Mouse (Mus musculus) kidney, adult 9 months (tissue): ENCODE measurements at regions not wholly inside any gene's neighbourhood (a gene's known extent, or its start where the extent isn't known, plus 50 kb on each side); places are given as distances from the start of the nearest gene placed in this dataset.

Source experiments
- DNase-seq: peaks from one replicate; pipeline ENCODE4 v3.0.0; 2022

DNA sequence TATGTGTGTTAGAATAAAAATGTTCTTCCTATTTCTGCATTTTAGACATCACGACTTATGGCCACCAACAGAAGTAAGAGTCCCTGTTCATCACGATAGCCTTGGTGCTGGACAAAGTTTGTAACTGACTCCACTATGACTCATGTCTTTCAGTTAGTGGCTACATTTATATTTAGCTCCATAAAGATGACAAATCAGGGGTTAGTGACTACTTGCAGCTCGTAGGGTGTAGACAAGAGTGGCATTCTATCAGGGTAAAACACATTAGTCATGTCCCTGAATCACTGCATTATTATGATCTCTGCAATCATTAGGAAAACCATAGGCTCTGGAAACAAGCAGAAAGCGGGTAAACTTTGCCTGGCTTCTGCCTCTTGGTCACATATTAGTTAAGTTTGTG lies 252.4 kb upstream of the Dnajc19 start:
- no peak for DNase-seq

DNA sequence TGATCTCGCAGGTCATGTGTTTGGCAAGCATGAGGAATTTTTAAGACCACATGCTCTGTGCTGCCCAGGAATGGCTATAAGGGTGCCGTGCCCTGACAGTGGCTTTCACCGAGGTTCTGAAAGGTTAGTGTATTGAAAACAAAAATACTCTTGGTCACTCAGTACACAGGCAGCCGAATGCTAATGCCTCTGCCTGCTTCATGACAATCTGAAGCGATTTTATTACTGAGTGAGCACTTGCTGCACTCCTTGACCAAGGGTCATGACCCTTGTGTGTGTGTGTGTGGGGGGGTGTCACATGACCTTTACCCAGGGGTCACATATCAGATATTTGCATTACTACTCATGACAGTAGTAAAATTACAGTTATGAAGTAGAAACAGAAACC lies 250.8 kb upstream of the Dnajc19 start:
- peak; percentile 4 for DNase-seq

DNA sequence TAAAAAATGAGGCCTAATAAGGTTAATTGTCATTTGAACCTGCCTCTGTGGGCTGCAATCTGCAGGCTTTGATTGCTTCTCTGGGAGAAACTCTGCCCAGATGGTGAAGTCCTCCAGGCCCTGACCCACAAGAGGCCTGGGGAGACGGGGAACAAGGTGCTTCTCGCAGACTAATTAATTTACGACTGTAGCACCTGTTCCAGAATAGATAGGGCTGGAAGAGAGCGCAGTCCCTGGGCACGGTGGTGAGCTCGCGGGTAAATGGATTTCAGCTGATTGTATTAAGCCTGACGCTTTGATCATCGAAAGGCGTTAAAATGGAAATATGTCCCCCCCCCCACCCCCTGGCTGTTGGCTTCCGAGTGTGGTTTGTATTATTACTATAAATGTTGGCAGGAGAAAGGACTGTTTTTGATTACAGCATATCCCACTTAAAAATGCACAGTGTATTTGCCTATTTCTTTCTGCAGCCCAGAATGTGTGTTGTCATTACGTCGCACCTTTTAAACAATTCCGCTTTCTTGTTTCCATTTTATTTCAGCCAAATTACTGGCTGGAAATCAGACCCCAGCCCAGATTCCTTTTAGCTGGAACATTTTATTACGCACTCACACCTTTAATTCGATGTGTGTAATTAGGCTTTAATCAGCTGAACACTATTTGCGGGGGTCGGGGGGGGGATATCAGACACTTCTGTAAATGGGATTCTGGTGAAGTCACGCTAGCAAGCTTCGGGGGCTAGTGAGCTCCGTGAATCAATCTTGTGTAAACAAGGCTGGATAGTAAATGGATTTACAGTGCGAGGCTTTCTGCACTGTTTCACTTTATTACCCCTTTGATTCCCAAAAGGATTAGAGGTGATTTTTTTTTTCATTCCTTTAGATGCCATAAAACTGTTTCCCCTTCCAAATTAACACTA lies 250.1 kb upstream of the Dnajc19 start:
- DNase-seq = no peak

- DNase-seq = peak; percentile 29
These were observed 247.7 kb upstream of the Dnajc19 start for GRCm38 (mm10) chr3:34328865-34329264.

DNA sequence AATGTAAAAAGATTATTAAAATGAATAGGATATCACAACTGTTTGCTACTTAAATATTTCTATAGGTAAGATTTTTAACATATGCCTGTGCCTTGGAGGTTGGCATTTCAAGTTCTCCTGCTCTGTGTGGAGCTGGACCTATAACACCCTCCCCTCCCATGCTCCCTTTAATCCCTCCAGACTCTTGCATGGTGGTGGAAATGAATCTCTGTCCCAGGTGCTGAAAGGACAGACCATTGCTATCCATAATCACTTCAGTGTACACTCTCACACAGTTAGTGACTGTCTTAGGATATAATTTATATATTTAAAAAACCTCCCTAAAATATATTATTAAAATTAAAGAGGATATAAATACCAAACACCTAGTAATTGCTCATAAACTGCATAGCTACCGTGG lies 244.5 kb upstream of the Dnajc19 start:
- no peak for DNase-seq

DNA sequence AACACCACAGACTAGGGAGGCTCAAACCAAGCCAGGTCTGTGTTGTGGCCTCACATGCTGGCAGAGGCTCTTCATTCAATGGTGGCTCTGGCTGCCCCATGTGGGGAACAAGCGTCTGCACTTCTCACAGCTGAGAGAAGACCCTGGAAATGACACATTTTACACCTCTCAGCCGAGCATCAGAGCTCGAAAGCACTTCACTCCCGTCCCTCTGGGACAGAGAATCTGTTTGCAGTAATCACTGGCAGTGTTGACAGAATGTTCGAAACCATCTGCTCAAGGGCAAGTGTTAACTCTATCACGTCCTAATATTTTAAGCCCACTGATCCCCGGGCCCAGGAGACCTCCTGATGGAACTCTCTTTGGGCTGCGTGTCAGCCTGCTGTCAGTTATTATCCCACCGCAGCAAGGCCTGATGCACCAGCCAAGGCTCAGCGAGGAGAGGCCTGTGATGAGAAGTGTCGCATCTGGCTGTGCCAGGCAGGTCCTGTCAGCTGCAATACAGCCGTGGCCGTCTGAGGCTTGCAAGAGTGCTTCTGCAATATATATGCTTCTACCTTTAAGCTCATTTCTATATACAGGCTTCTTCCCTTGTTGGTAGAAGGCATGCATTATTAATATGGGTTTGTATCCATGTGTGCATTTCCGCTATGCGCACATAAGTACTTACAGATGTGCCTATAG lies 241.5 kb upstream of the Dnajc19 start:
- no peak for DNase-seq

- no peak for DNase-seq
These were observed 233.7 kb upstream of the Dnajc19 start for GRCm38 (mm10) chr3:34314798-34315197.

DNA sequence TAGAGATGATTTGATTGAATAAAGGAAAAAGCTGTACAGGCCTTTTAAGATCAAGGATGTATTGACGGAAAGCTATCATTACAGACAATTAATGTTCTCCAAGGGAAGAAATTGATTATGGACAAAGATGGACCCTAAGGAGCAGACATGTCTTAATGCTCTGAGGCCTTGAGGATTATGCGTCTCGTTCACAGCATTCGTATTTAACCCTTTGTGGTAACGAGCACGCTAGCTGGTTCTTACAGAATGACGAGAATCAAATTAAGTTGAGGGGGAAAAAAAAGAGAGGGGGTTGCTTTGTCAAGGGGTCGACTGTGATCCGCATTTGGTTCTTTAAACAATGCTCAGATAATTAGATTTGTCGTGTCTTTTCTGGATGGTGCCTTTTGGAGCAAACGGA lies 233.3 kb upstream of the Dnajc19 start:
- no peak for DNase-seq

- no peak for DNase-seq
These were observed 230.8 kb upstream of the Dnajc19 start for GRCm38 (mm10) chr3:34311944-34312343.

DNA sequence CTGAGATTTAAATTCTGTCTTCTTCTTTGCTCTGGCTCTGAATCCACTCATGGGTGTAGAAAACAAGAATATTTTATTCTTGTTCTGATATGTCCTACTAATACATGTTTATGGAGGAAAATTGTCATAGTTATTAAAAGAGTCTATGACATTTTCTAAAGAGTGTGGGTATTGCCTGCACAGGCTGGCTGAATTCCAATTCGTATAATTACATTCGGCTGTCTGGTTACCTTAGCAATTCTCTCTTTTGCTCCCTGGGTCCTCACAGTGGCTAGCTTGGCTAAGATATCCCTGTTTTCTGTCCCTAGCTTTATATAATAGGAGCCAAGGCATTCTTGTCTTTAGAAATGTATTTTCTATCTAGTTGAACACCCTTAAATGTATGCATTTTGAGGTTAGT lies 218.5 kb upstream of the Dnajc19 start:
- no peak for DNase-seq

- DNase-seq = no peak
These were observed 206.7 kb upstream of the Dnajc19 start for GRCm38 (mm10) chr3:34287836-34288235.

DNA sequence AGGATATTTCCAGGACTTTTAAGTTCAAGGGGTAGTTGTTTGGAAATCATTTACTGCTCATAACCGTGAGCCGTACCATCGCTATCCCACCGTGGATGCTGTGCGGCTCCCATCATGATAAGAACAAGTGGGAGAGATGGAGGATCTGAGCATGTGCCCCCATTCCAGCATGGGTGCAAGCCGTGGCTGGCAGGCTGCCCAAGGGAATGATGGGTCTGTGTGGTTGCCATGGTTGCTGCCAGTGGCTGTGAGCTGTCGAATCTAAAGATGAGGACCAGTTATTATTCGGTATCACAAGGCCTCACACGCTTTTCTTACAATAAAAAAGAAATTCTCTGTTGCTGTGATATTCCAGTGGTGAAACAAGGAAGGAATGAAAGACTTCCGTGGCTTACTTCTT lies 189.0 kb upstream of the Dnajc19 start:
- no peak for DNase-seq

GRCm38 (mm10) chr3:34266462-34266861 lies 185.3 kb upstream of the Dnajc19 start:
- no peak for DNase-seq

DNA sequence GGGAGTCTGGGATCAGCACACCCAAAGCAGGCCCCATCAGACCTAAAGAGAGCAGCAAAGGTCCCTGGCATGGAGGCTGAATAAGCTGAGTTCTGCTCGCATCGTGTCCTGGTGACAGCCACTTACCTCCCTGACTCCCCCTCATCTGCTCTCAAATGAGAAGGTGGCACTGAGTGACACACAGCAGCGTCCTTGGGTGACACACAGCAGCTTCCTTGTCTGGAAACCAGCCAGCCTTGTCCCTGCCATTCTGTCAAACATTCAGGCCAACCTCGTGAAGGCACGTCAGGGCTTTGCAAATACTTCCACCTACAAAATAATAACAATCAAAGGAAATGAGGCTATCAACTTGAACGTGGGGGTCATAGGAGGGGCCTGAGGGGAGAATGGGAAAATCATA lies 183.7 kb upstream of the Dnajc19 start:
- no peak for DNase-seq

DNA sequence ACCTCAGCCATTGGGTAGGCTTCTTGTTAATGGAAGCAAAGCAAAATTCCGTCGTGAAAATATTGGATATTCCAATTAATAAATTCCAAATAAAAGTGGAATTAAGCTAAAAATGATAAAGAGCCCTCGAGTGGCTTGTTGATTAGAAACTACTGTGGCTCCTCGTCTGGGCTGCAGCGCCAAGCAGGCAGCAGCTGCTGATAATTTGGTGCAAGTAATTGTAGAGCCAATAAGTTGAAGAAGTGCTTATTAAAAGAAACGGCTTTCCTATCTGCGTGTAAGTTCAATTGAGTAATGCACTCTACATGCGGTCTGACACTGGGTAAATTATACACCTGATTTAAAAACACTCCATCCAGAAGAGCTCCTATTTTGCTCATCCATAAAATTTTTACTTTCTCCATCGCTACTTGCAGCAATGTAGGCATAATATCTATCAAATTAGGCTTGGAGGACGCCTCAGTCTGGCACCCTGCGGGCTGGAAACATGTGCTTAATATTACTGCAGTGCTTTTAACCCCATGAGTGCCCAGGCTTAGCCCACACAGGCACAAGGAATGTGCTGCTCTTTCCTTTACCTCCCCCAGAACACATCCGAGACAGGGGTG lies 171.7 kb upstream of the Dnajc19 start:
- no peak for DNase-seq

GRCm38 (mm10) chr3:34242126-34242525 lies 161.0 kb upstream of the Dnajc19 start:
- DNase-seq = no peak

DNA sequence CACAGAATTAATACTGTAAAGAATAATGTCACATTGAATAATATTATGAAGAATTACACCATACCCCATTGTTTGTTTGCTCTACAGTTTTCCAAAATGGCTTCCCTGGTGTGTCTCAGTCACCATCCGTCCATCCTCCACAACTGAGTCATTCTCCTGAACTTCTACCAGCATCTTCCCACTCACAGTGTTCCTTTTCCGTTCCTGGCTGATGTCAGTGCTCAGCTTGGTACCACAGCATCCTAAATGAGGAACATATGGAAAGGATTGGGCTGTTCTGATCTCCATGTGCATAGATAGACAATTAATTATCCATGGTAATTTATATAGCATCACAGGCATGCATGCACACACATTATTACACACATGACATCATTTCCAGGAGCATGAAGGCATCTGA lies 158.9 kb upstream of the Dnajc19 start:
- no peak for DNase-seq

DNA sequence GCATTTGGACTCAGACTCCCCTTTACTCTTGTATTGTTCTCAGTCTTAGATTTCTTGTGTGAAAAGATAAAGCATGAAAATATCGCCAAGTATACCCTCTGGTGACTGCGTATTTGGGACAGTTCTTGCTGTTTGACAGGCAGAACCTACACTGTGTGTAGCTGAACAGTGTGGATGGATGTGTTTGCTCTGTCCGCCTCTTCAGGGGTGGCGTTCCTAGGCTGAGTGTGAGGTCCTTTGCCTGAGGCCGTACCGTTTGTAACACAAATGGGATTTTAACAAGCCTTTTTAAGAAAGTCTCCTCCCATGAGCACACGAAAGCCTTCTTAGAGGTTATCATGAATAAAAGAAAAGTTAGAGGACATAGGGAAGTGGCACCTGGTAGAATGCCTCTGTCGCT lies 153.3 kb upstream of the Dnajc19 start:
- no peak for DNase-seq

DNA sequence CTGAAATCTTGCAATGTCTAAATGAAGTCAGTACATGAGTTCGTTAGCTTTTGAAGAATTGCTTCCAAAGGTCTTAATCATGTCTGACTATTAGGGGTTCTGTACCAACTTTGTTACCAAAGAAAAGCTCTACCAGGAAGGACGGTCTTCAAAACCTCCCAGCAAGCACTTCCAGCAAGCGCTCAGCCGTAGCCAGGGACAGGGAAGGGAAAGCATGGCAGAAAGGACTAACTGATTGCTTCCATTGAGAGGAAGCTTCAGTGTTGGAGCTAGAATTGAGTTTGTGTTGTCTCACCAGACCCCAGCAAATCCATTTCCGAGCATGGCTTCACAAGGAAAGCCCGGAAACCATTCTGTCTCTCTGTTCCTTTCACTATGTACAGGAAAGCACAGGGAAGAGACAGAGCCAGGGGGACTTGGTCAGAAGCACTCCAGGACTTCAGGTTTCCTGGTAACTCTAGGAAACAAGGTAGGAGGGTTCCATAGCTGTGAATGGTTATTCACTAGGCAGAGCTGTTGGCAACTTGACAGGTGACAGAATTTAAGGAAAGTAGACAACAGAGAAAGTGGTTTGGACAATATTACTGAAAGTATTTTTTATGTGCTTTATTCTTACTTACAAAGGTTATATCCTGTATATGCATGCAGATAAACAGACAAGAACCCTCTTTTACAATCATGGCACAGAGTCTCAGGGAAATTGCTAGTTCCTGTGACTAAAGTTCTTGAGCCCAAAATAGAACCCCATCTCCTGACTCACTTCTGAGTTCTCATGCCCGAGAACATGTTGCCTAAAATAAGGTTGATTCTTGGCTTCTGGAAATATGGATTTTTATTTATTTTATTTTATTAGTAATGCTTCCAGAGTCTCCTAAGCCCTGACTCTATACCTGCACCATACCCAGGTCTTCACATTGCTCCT lies 151.5 kb upstream of the Dnajc19 start:
- no peak for DNase-seq

DNA sequence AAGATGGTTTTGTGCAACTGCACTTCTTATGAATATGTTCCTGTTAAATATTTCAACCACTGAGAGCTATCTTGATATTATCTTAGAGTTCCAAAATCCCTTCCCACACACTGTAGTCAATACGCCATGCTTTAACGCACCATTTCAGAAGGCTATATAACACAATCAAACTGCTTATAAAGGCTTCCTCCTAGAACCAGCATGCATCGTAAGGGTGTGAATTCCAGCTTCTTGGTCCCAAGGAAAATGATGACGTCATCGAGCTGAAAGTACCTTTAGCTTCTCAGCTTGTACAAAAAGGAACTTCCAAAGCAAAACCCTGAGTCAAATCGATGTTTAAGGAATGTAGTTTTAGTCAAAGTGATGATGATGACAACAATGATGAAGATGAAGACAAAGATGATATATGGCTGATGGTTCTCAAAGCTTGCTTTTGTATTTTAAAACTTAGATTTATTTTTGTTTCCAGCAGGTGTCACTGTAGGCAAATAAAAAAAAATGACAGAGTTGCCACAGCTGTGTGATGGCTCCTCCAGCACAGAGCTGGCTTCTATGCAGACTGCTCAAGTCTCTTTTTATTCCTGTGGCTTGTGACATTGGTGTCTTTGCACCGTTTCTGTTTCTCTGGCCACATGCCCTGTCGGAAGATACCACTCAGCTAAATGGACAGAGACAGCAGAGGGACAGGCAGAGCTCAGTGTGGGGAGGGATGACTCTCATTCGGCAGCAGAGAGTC lies 150.6 kb upstream of the Dnajc19 start:
- DNase-seq = no peak

DNA sequence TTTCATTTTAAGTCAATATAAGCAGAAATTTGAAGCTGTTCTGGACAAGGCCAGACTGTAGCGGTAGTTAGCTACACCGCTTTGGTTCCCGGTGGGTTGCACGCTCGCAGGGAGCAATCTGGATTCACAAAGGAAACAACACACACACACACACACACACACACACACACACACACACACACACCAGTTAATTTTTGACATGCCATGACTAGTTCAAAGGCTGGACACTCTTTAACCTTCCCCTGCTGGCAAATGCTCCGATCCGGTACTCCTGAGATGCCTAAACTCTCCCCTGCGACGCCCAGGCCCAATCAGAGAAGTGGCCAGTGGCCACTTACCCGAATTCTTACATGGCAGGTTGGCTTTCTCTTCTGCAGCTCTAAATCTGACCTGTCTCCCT lies 141.2 kb upstream of the Dnajc19 start:
- peak; percentile 51 for DNase-seq

- peak; percentile 11 for DNase-seq
These were observed 138.7 kb upstream of the Dnajc19 start for GRCm38 (mm10) chr3:34219741-34220310.
